Mouse (Mus musculus): ENCODE results near the gene Nfib.

Gene Nfib

DNA sequence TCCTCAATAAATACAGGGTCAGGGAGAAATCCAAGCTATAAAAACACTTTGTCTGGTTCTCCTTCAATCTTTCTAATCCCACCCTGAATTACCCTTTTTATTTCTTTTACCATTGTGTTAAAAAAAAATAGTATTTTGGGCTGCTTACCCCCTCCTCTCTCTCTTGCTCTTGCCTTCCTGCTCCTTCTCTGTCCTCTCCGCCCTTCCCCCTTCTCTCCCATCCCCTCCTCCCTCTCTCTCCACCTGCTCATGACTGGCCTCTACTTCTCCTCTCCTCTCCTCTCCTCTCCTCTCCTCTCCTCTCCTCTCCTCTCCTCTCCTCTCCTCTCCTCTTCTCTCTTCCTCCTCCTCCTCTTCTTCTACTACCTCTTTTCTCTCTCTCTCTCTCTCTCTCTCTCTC lies 187.4 kb downstream of the Nfib start:
- in situ Hi-C loops (cut with MboI; ENCODE audit: low sequenced_read_pairs): no loop called here

- in situ Hi-C loops (cut with MboI; ENCODE audit: low sequenced_read_pairs): no loop called here
Observed at GRCm38 (mm10) chr4:82517311-82517710, 188.2 kb downstream of the Nfib start.

- in situ Hi-C loops (cut with MboI; ENCODE audit: low sequenced_read_pairs): no loop called here
Observed at GRCm38 (mm10) chr4:82516211-82516795, 189.2 kb downstream of the Nfib start.

- in situ Hi-C loops (cut with MboI; ENCODE audit: low sequenced_read_pairs): no loop called here
Observed at GRCm38 (mm10) chr4:82514921-82515320, 190.6 kb downstream of the Nfib start.

DNA sequence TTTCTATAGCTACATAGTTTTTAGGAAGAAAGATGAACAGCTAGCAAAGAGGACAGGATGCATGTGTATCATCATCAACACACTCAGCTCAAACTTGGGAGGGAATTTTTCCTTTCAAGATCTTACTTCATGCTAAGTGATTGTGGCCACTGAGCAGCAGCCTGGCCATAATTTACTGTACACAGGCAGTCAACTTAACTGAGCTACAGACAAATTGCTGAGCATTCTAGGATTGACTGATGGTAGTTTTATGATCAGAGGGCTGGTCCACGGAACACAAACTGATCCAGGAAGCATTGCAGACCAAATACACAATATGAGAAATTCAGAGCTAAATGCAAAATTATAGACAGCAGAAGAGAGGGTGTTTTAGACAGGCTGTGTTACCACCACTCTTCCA lies 191.2 kb downstream of the Nfib start:
- in situ Hi-C loops (cut with MboI; ENCODE audit: low sequenced_read_pairs): no loop called here

GRCm38 (mm10) chr4:82513426-82513750 lies 192.2 kb downstream of the Nfib start:
- in situ Hi-C loops (cut with MboI; ENCODE audit: low sequenced_read_pairs): no loop called here

DNA sequence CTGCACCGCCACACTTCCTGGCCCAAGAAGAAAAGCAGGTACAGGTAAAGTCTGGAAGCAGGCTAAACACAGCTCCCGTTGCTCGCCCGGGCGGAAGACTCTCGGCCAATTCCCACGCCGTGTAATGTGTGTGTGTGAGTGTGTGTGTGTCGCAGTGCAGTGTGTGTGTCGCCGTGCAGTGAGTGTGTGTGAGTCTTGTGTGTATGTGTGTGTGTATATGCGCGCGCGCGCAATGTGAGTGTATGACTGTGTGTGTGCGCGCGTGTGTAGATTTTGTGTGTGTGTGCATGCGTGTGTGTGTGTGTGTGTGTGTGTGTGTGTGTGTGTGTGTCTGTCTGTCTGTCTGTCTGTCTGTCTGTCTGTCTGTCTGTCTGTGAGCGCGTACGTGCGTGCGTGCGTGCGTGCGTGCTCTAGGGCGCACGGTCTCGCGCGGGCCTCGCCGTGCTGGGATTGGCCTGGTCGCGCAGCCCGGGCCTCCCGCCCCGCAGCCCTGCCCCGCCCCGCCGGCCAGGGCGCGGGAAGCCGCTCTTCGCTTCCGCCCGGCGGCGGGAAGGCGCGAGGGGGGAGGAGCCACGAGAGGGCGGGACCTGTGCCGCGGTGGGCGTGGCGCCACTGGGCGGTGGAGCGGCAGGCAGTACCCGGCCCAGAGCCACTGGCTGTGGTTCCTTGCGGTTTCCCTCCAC lies 192.7 kb downstream of the Nfib start:
- in situ Hi-C loops (cut with MboI; ENCODE audit: low sequenced_read_pairs): no loop called here

GRCm38 (mm10) chr4:82512335-82512734 lies 193.2 kb downstream of the Nfib start:
- in situ Hi-C loops (cut with MboI; ENCODE audit: low sequenced_read_pairs): no loop called here

DNA sequence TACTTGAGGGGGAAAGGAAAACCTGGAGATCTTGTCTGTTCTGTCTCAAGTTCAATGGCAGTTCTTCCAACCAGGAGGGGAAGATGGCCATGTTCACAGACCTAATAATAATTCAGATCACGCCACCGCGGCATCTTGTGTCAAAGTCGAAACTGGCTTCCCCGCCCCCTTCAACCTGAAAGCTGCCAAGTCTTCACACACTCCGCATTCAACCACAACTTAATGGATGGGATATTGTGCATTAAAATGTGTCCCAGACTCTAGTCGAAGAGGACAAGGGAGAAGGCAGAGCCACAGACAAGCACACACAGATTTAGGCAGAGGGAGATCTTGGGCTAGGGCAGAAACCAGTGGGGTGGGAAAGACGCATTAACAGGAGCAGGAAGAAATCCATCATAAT lies 194.0 kb downstream of the Nfib start:
- in situ Hi-C loops (cut with MboI; ENCODE audit: low sequenced_read_pairs): no loop called here

DNA sequence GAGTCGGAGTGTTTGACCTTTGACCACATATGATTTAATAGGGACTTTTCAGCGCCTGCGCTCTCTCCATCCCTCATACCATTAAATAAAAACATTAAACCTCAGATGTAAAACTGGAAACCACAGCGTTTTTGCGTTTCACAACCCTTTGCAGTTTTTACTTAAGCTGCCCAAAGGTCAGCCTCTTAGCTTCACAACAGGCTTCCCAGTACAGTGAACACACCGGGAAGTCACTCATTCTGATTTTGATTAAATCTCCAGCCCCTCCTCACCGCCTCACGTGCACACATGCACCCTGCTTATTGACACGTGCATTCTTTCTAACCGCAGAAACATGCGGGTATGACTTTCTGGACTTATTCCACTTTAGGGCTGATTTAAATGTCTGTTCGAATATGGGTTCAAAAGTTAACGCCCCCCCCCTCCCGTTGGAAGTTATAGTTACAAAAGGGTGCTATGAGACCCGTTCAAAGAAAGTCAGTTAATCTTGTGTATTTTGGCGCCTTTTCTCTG lies 194.5 kb downstream of the Nfib start:
- in situ Hi-C loops (cut with MboI; ENCODE audit: low sequenced_read_pairs): no loop called here

- in situ Hi-C loops (cut with MboI; ENCODE audit: low sequenced_read_pairs): no loop called here
Observed at GRCm38 (mm10) chr4:82509771-82510170, 195.8 kb downstream of the Nfib start.

- in situ Hi-C loops (cut with MboI; ENCODE audit: low sequenced_read_pairs): no loop called here
Observed at GRCm38 (mm10) chr4:82509166-82509767, 196.3 kb downstream of the Nfib start.

GRCm38 (mm10) chr4:82508281-82508687 lies 197.3 kb downstream of the Nfib start:
- in situ Hi-C loops (cut with MboI; ENCODE audit: low sequenced_read_pairs): no loop called here

- in situ Hi-C loops (cut with MboI; ENCODE audit: low sequenced_read_pairs): no loop called here
Observed at GRCm38 (mm10) chr4:82507541-82508280, 197.8 kb downstream of the Nfib start.

GRCm38 (mm10) chr4:82506731-82507331 lies 198.7 kb downstream of the Nfib start:
- in situ Hi-C loops (cut with MboI; ENCODE audit: low sequenced_read_pairs): no loop called here

DNA sequence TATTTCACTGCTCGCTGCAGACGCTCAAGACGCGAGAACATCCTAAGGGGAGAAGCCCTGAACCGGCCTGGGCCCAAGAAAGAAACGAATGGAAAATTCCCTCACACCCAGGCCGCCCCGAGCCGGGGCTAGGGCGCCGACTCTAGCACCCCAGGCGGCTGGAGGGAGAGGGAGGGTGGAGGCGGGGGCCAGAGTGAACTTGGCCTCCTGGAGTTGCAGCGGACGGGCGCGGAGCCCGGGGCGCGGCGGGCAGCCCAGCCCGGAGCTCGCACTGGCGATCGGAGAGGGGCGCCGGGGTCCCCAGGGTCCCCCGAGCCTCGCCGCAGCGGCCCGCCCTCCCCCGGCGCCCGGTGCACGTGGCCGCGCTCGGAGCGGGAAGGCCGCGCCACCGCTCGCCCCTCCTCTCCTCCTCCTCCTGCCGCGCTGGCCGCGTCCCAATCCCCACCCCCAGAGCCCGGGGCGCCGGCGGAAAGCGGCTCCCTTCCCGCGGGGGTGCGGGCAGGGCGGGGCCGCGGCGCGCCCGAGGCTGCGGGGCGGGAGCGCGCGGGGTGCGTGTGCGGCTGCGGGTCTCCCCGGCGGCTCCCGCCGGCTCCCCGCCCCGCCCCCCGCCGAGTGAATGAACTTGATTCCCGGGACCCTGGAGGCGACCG lies 199.3 kb downstream of the Nfib start:
- in situ Hi-C loops (cut with MboI; ENCODE audit: low sequenced_read_pairs): no loop called here

GRCm38 (mm10) chr4:82505121-82506031 lies 200.2 kb downstream of the Nfib start:
- in situ Hi-C loops (cut with MboI; ENCODE audit: low sequenced_read_pairs): no loop called here

- in situ Hi-C loops (cut with MboI; ENCODE audit: low sequenced_read_pairs): no loop called here
Observed at GRCm38 (mm10) chr4:82504284-82505120, 201.0 kb downstream of the Nfib start.

DNA sequence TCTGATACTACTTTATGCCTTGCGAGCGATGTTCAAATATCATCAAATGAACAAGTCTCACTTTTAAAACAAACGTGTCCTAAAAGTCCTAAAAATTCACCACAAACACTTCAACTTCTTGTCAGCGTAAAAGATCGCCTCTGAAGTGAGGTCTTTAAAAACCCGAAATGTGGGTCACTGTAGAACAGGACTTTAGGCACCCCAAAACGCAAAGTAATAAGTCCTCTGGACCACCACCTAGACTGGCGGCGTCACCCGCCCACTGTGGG lies 201.6 kb downstream of the Nfib start:
- in situ Hi-C loops (cut with MboI; ENCODE audit: low sequenced_read_pairs): no loop called here

Data from CH12F3 (cell line).